Mouse (Mus musculus) thymus, postnatal 36 days (tissue): ENCODE measurements around the gene Smarcd3.

ENCODE experiments used
- DNase-seq, 2 experiments: peaks; one replicate each; pipeline ENCODE4 v3.0.0; 2022; ENCODE audit warnings: mixed read lengths in 2 of 2

Smarcd3 gene

GRCm38 (mm10) chr5:24623986-24624821, at the start of gene Smarcd3:
Gene Smarcd3 (minus strand): TSS chr5:24624411.
- no peak for DNase-seq

DNA sequence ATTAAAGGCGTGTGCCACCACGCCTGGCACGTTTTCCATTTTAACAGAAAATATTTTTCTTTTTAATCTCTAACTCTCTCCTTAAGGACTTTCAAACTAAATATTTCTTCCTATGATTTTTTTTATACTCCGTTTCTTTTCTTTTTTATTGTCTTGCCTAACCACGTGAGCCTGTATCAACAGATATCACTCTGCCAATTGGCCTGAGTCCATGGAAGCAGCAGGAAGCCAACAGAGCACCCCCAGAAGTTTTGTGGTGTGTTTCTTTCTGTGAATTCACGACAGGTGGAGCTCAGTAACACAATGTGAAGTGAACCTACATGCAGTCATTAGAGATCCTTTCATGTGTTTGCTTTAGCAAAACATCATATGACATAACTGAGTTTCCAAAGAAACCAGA, 37.2 kb upstream of the Smarcd3 start:
- DNase-seq: no peak

- no peak for DNase-seq
Measured at GRCm38 (mm10) chr5:24659708-24660423, 35.7 kb upstream of the Smarcd3 start.

DNA sequence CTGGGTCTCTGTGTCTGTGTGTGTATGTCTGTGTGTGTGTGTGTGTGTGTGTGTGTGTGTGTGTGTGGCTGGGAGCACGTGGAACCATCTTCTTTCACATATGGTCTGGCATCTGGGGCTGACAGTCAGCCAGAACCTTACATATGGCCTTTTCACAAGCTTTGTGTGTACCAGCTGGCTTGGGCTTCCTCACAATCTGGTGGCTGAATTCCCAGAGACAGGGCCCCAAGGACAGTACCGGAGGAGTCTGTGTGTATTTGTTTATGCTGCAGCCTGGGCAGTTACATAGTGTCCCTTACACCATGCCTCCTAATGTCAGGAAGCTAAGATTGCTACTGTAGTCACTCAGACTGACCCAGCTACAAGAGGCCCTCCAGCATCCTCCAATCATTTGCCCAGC, 32.9 kb upstream of the Smarcd3 start:
- no peak for DNase-seq

- DNase-seq: no peak
Measured at GRCm38 (mm10) chr5:24654491-24654890, 30.3 kb upstream of the Smarcd3 start.

GRCm38 (mm10) chr5:24652780-24653179, 28.6 kb upstream of the Smarcd3 start:
- no peak for DNase-seq

DNA sequence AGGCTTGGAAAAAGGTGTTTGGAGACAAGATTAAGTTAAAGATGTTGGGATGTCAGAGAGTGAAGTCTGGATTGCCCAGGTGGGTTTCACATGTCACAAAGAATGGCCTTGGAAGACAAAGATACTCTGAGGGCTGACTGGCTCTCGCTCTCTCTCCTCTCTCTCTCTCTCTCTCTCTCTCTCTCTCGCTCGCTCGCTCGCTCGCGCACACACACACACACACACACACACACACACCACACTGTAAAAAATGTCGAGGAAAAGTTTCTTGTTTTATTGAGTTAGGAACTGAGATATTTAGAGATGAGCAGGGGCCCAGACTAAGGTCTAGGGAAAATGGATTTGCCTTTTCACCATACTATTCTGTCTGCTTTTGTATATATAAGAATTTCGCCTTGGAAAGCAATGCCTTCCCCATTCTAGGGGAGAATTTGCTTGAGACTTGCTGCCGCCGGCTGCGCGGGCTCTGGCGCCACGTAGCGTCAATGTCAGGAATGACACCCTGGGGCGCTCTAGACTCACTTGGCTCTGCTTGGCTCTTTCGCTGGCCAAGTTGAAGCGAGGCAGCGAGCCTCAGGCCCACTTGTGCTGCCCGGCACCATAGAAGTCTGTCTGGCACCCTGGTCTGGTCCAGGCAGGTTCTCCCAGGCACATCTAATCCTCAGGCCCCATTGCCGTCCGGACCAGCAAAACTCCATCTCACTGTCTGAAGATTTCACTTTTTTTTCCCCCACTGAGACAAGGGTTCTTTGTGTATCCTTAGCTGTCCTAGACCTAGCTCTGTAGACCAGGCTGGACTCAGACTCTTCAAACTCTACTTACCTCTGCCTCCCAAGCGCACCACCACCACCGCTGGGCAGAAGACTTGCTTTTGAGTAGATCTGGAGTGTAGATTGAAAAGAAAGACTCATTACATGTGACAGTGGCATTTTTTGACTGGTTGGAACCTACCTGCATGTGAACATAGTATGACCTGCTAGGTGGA, 27.8 kb upstream of the Smarcd3 start:
- DNase-seq: peak; percentile 59 to 70

DNA sequence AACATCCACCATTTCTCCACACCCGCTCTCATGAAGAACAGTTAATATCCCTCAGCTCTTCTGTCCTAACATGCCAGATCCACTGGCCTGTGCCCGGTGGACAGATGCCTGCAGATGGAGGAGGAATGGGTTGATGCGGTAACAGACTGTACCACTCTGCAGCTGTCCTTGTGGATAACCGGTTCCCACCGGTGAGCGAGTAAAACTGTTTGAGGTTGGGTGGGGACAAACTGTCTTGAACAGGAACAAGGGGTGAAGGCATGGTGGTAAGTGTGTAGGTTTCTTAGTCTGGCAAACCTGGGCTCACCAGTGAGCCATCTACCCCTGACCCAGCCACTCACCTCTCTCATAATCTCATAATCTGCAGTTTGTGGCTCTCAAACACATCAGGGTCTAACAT, 27.1 kb upstream of the Smarcd3 start:
- no peak for DNase-seq

- DNase-seq: no peak
Measured at GRCm38 (mm10) chr5:24649701-24650100, 25.5 kb upstream of the Smarcd3 start.

- DNase-seq: no peak
Measured at GRCm38 (mm10) chr5:24649231-24649630, 25.0 kb upstream of the Smarcd3 start.

- no peak for DNase-seq
Measured at GRCm38 (mm10) chr5:24645454-24645853, 21.2 kb upstream of the Smarcd3 start.

- DNase-seq: no peak
Measured at GRCm38 (mm10) chr5:24639081-24639480, 14.9 kb upstream of the Smarcd3 start.

- no peak for DNase-seq
Measured at GRCm38 (mm10) chr5:24638131-24638530, 13.9 kb upstream of the Smarcd3 start.

GRCm38 (mm10) chr5:24636987-24637386, 12.8 kb upstream of the Smarcd3 start:
- no peak for DNase-seq

GRCm38 (mm10) chr5:24635526-24636141, 11.4 kb upstream of the Smarcd3 start:
- DNase-seq: no peak

DNA sequence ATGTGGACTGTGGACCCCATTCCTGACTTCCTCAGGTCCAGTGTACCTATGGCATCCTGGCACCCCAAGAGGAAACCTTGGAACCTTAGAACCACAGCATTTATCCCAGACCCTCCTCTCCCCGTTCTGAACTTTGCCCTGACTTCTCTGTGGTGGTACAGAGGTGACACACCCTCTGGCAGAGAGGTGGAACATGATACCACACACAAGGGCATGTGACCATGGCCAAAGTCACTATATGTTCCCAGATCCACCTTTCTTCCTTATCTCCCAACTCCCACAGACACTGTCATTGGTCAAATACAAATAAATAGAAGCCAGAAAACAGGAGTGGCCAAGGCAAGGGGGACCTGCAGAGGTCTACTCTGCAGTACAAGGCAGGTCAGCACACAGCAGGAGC, 10.9 kb upstream of the Smarcd3 start:
- DNase-seq: no peak

DNA sequence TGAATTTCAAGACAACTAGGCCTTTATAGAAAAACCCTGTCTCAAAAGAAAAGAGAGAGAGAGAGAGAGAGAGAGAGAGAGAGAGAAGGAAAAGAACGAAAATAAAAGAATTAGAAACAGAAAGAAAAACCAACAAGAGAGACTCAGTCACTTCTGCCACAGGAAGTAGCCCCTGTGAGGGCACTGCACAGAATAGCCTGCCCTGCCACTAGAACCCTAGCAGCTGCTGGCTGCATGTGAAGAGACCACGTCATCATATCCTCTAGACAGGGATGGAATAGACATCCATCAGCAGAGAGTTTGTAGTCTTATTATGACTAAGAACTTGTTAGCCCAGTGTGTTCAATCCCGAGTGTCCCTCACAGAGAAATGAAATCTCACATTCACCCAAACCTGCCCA, 5.5 kb upstream of the Smarcd3 start:
- no peak for DNase-seq

DNA sequence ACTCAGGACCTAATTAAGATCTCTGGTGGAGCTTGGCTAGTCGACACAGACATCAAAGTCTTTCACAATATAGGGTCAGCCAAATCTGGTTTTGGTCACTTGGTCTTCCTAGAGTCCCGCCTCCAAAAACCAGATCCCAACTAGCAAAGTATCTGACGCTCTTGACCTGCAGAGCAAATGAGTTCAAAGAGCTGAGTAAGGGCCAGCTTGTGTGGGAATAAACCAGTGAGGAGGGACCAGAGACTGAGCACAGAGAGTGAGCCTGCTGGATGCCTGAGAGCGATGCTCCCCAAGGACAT, 560 bp upstream of the Smarcd3 start:
- DNase-seq: no peak

GRCm38 (mm10) chr5:24623041-24623985, 898 bp downstream of the Smarcd3 start:
- DNase-seq: no peak

DNA sequence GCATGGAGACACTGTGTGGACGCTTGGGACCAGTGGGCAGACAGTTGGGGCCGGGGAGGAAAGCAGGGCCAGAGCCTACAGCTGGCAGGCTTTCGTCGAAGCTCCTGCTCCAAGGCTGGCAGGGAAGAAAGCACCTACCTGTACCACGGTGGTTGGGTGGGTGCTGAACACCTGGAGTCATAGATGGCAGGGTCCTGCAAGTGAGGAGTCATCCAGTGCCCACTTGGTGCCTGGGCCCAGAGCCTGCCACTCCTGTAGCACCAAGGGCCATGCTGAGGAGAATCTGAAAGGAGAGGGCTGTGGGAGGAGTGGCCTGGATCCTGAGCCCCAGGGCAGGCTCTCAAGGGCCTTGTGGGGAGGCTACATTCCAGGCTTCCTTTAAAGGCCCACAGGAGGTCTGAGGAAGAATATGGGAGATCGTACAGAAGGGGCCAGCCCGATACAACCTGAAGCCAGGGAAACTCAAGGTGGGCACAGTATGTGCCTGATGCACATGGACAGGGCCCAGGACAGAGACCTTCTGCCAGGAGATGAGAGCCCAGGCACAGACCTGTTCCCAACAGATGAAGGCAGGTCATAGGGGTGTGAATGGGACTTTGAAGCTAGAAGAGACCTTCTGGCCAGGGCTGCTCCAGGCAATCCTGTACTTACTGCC, 1.7 kb downstream of the Smarcd3 start:
- no peak for DNase-seq

GRCm38 (mm10) chr5:24620626-24621025, 3.6 kb downstream of the Smarcd3 start:
- no peak for DNase-seq
